Mouse (Mus musculus): ENCODE measurements around the gene Hoxd4. TPM values are rescaled to one million over a fixed set of nuclear protein-coding genes. Genes with fewer than 3 reads are reported as not detected.

Gene Hoxd4
- polyA plus RNA-seq, 1 experiment from 2014 or later, result 1.9 TPM

GRCm38 (mm10) chr2:74669650-74670235 lies 42.0 kb upstream of the Hoxd4 start:
- H3K27me3 ChIP-seq (ENCODE audit: control insufficient read depth, insufficient read depth, low read length), result peaks cover 44% of the 10 kb centered on the region
- H3K4me2 ChIP-seq (ENCODE audit: low read depth, severe bottlenecking), result peak overlapping the region; percentile 88

DNA sequence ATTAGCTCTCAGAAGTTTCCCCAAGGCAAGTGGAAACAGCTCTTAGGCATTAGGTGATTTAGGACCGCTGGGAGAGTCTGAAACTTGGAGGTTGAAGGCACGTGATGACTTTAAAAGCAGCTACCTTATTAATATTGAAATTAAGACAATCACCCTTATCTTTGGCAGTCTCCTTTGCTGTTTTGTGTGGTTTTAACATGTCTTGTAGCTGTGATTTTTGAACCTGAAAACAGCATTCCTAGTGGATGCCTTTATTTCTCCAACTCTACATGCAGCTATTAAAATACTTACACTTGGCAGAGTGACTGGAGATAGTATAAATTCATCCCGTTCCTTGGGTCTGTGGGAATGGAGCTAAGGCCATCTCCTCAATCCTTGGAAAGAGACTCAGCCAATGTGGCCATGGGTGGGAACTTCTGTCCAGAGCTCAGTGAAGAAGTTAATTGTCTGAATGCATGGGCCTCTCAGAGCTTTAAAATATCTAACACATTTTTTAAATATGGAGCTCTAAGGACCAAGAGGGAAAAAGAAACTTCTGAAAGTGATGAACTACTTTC lies 41.0 kb upstream of the Hoxd4 start:
- peak overlapping the region; percentile 63 for H3K4me3 ChIP-seq (ENCODE audit: low read depth, low read length)
- H3K9ac ChIP-seq (ENCODE audit: low read length), result peak overlapping the region; percentile 50
- no peak for DNase-seq (ENCODE audit: low spot score)
- H3K36me3 ChIP-seq (ENCODE audit: control insufficient read depth, insufficient read depth, low read length), result no peaks in the 10 kb centered on the region
- peaks cover 43% of the 10 kb centered on the region for H3K27me3 ChIP-seq (ENCODE audit: control insufficient read depth, insufficient read depth, low read length)
- 3% methylated on average over 3 of the region's 3 CpGs for WGBS
- H3K4me2 ChIP-seq (ENCODE audit: low read depth, severe bottlenecking), result peak overlapping the region; percentile 47
- no peak for ATAC-seq (ENCODE audit: insufficient number of reproducible peaks, low FRiP score, low TSS enrichment, low read depth)
- H3K4me1 ChIP-seq (ENCODE audit: control insufficient read depth, insufficient read depth, low read length), result peaks cover 18% of the 10 kb centered on the region
- H3K9me3 ChIP-seq (ENCODE audit: control insufficient read depth, low read length), result no peaks in the 10 kb centered on the region
- no peak overlapping the region for H3K27ac ChIP-seq (replicated peaks; ENCODE audit: low read depth, low read length)

More at GRCm38 (mm10) chr2:74669650-74670235, 42.0 kb upstream of the Hoxd4 start:
- peak overlapping the region; percentile 63 for H3K4me3 ChIP-seq (ENCODE audit: low read depth, low read length)
- H3K4me1 ChIP-seq (ENCODE audit: control insufficient read depth, insufficient read depth, low read length), result peaks cover 17% of the 10 kb centered on the region
- H3K9ac ChIP-seq (ENCODE audit: low read length), result peak overlapping the region; percentile 90
- no peak for ATAC-seq (ENCODE audit: insufficient number of reproducible peaks, low FRiP score, low TSS enrichment, low read depth)
- no peaks in the 10 kb centered on the region for H3K36me3 ChIP-seq (ENCODE audit: control insufficient read depth, insufficient read depth, low read length)
- DNase-seq (ENCODE audit: low spot score), result peak; percentile 62
- 0 out of 2 replicates have a peak overlapping the region, but pooled peaks have one; percentile 5 for H3K27ac ChIP-seq (replicated peaks; ENCODE audit: low read depth, low read length)
- under 1% methylated on average over 14 of the region's 14 CpGs for WGBS
- no peaks in the 10 kb centered on the region for H3K9me3 ChIP-seq (ENCODE audit: control insufficient read depth, low read length)

DNA sequence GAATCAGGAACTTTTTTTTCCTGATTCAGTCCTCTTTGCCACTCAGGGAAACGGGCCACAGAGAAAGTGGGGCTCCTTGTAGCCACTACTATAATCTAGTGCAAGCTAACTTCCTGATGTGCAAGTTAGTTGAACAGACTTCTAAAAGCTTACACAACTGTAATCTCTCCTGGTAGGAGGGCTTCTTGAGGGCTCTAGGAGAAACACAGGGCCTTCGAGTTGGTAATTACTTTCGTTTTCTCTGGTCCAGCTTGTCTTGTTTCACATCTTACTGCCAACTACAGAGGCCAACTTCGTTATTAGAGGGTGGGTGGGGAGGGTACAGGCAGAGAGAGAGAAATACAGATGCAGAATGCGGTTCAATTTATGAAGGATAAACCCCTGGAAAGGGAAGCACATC lies 39.9 kb upstream of the Hoxd4 start:
- Histone ChIP-seq H3K4me2 (ENCODE audit: low read depth, severe bottlenecking) (peak overlapping the region; percentile 47), H3K4me1 (ENCODE audit: control insufficient read depth, insufficient read depth, low read length) (peaks cover 18% of the 10 kb centered on the region), H3K9me3 (ENCODE audit: control insufficient read depth, low read length) (no peaks in the 10 kb centered on the region), H3K9ac (ENCODE audit: low read length) (peak overlapping the region; percentile 55), H3K4me3 (ENCODE audit: low read depth, low read length) (peak overlapping the region; percentile 28), H3K27ac (replicated peaks; ENCODE audit: low read depth, low read length) (0 out of 2 replicates have a peak overlapping the region, but pooled peaks have one; percentile 74), H3K27me3 (ENCODE audit: control insufficient read depth, insufficient read depth, low read length) (peaks cover 36% of the 10 kb centered on the region), H3K36me3 (ENCODE audit: control insufficient read depth, insufficient read depth, low read length) (no peaks in the 10 kb centered on the region)
- under 1% methylated on average over 5 of the region's 5 CpGs for WGBS
- DNase-seq (ENCODE audit: low spot score), result peak; percentile 40
- ATAC-seq (ENCODE audit: insufficient number of reproducible peaks, low FRiP score, low TSS enrichment, low read depth), result no peak

- peaks cover 18% of the 10 kb centered on the region for H3K4me1 ChIP-seq (ENCODE audit: control insufficient read depth, insufficient read depth, low read length)
- peak overlapping the region; percentile 60 for H3K9ac ChIP-seq (ENCODE audit: low read length)
- H3K27ac ChIP-seq (replicated peaks; ENCODE audit: low read depth, low read length), result peak overlapping the region; percentile 90
- H3K36me3 ChIP-seq (ENCODE audit: control insufficient read depth, insufficient read depth, low read length), result no peaks in the 10 kb centered on the region
- WGBS, result under 1% methylated on average over 40 of the region's 40 CpGs
- DNase-seq (ENCODE audit: low spot score), result peak; percentile 91
- H3K4me2 ChIP-seq (ENCODE audit: low read depth, severe bottlenecking), result peak overlapping the region; percentile 47
- peak; percentile 34 for ATAC-seq (ENCODE audit: insufficient number of reproducible peaks, low FRiP score, low TSS enrichment, low read depth)
- peak overlapping the region; percentile 28 for H3K4me3 ChIP-seq (ENCODE audit: low read depth, low read length)
- no peaks in the 10 kb centered on the region for H3K9me3 ChIP-seq (ENCODE audit: control insufficient read depth, low read length)
- peaks cover 34% of the 10 kb centered on the region for H3K27me3 ChIP-seq (ENCODE audit: control insufficient read depth, insufficient read depth, low read length)
Observed at GRCm38 (mm10) chr2:74672481-74673362, 39.0 kb upstream of the Hoxd4 start.

DNA sequence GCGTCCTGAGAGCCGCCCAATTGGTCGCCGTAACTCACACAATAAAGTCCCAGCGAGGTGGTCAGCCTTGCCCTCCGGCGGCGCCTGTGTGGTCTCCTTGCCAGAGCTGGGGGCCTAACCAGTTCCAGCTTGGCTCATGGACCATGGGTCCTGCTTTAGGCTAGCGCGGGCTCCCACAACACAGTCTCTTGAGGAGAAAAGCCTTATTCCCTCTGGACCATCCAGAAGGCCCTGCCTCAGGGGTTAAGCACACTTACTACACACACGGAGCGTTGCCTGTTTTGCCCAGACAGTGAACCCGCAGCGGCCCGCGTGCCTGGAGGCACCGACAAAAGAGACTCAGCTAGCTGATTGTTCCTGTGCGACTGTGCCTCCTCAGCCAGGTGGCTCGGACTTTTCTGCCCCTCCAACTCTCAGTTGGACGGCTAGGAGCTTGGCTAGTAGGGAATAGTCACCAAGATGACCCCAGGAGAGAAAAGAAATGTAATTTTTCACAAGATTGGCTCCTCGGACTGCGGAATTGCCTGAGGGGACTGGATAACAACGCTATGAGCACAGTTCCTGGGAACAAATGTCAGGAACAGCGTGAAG lies 37.8 kb upstream of the Hoxd4 start:
- Histone ChIP-seq H3K9ac (ENCODE audit: low read length) (peak overlapping the region; percentile 90), H3K4me3 (ENCODE audit: low read depth, low read length) (peak overlapping the region; percentile 52), H3K9me3 (ENCODE audit: control insufficient read depth, low read length) (no peaks in the 10 kb centered on the region), H3K27me3 (ENCODE audit: control insufficient read depth, insufficient read depth, low read length) (peaks cover 27% of the 10 kb centered on the region), H3K27ac (replicated peaks; ENCODE audit: low read depth, low read length) (peak overlapping the region; percentile 90), H3K36me3 (ENCODE audit: control insufficient read depth, insufficient read depth, low read length) (no peaks in the 10 kb centered on the region), H3K4me1 (ENCODE audit: control insufficient read depth, insufficient read depth, low read length) (peaks cover 15% of the 10 kb centered on the region), H3K4me2 (ENCODE audit: low read depth, severe bottlenecking) (peak overlapping the region; percentile 47)
- ATAC-seq (ENCODE audit: insufficient number of reproducible peaks, low FRiP score, low TSS enrichment, low read depth) (peak; percentile 45; the same call in 1 of the 2 replicates), DNase-seq (ENCODE audit: low spot score) (peak; percentile 88)
- under 1% methylated on average over 24 of the region's 24 CpGs for WGBS

DNA sequence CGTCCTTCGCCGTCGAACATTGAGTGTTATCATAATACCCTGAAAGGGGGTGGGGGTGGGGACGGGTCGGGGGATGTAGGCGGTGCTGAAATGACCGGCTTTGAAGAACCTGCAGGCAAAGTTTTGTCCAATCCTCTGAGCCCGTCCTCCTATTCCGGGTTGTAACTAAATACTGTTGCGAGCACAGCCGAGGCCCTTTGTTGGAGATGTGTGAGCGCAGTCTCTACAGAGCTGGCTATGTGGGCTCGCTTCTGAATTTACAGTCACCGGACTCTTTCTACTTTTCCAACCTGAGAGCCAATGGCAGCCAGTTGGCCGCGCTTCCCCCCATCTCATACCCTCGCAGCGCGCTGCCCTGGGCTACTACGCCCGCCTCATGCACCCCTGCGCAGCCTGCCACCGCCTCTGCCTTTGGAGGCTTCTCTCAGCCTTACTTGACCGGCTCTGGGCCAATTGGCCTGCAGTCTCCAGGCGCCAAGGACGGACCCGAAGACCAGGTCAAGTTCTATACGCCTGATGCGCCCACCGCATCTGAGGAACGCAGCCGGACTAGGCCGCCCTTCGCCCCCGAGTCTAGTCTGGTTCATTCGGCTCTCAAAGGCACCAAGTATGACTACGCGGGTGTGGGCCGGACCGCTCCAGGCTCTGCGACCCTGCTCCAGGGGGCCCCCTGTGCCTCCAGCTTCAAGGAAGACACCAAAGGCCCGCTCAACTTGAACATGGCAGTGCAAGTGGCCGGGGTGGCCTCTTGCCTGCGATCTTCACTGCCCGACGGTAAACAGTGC lies 36.7 kb upstream of the Hoxd4 start, which contains the start of gene Hoxd12:
Gene Hoxd12 (plus strand): TSS at position 133 of the 785 bp plus-strand sequence.
- Histone ChIP-seq H3K27ac (replicated peaks; ENCODE audit: low read depth, low read length) (peak within 1 kb of the TSS; percentile 90), H3K4me1 (ENCODE audit: control insufficient read depth, insufficient read depth, low read length) (peaks cover 22% of the 10 kb centered on the region), H3K4me3 (ENCODE audit: low read depth, low read length) (peak within 1 kb of the TSS; percentile 52), H3K4me2 (ENCODE audit: low read depth, severe bottlenecking) (peak within 1 kb of the TSS; percentile 47), H3K36me3 (ENCODE audit: control insufficient read depth, insufficient read depth, low read length) (no peaks in the 10 kb centered on the region), H3K9me3 (ENCODE audit: control insufficient read depth, low read length) (no peaks in the 10 kb centered on the region), H3K27me3 (ENCODE audit: control insufficient read depth, insufficient read depth, low read length) (peaks cover 20% of the 10 kb centered on the region), H3K9ac (ENCODE audit: low read length) (peak within 1 kb of the TSS; percentile 90)
- ATAC-seq (ENCODE audit: insufficient number of reproducible peaks, low FRiP score, low TSS enrichment, low read depth), result peak; percentile 53; the same call in 1 of the 2 replicates
- WGBS, result under 1% methylated on average over 47 of the region's 47 CpGs
- DNase-seq (ENCODE audit: low spot score), result peak; percentile 77

- Histone ChIP-seq H3K27ac (replicated peaks; ENCODE audit: low read depth, low read length) (peak overlapping the region; percentile 90), H3K4me1 (ENCODE audit: control insufficient read depth, insufficient read depth, low read length) (peaks cover 23% of the 10 kb centered on the region), H3K4me2 (ENCODE audit: low read depth, severe bottlenecking) (peak overlapping the region; percentile 47), H3K4me3 (ENCODE audit: low read depth, low read length) (peak overlapping the region; percentile 52), H3K36me3 (ENCODE audit: control insufficient read depth, insufficient read depth, low read length) (no peaks in the 10 kb centered on the region), H3K9me3 (ENCODE audit: control insufficient read depth, low read length) (no peaks in the 10 kb centered on the region), H3K27me3 (ENCODE audit: control insufficient read depth, insufficient read depth, low read length) (peaks cover 21% of the 10 kb centered on the region), H3K9ac (ENCODE audit: low read length) (peak overlapping the region; percentile 90)
- 7% methylated on average over 24 of the region's 24 CpGs for WGBS
- ATAC-seq (ENCODE audit: insufficient number of reproducible peaks, low FRiP score, low TSS enrichment, low read depth) (no peak), DNase-seq (ENCODE audit: low spot score) (peak; percentile 59)
Observed at GRCm38 (mm10) chr2:74675666-74676282, 36.0 kb upstream of the Hoxd4 start.

Data from limb, embryonic 11.5 days (tissue).